Mouse (Mus musculus) stomach, embryonic 16.5 days (tissue): ENCODE measurements around the gene Fbxl15. TPM values are rescaled to one million over a fixed set of nuclear protein-coding genes. Genes with fewer than 3 reads are reported as not detected.

Experiments
- ATAC-seq: fragments of 200-750 bp; cut with Nextera tagmentation; 2 replicates; pipeline ENCODE4 v1.8.0; 2017; ENCODE audit warnings: moderate number of reproducible peaks, moderate TSS enrichment; ENCODE audit not compliant: insufficient read depth, low FRiP score
- H3K27ac ChIP-seq: fragments of 300-500 bp; sonication (generic); 2 replicates; pipeline ENCODE4 v1.5.1; 2014; ENCODE audit warnings: low read length
- H3K27me3 ChIP-seq: fragments of 300-500 bp; sonication (generic); 2 replicates; pipeline ENCODE4 v1.6.1; 2014; ENCODE audit warnings: low read length, control low read depth, mixed read lengths; ENCODE audit not compliant: control insufficient read depth, insufficient read depth
- H3K36me3 ChIP-seq: fragments of 300-500 bp; sonication (generic); 2 replicates; pipeline ENCODE4 v1.6.1; 2014; ENCODE audit warnings: low read length; ENCODE audit not compliant: control insufficient read depth, insufficient read depth
- H3K4me1 ChIP-seq: fragments of 300-500 bp; sonication (generic); 2 replicates; pipeline ENCODE4 v1.6.1; 2014; ENCODE audit warnings: low read length, control low read depth, mixed read lengths; ENCODE audit not compliant: control insufficient read depth, insufficient read depth
- H3K4me2 ChIP-seq: fragments of 300-500 bp; sonication (generic); 2 replicates; pipeline ENCODE4 v1.6.1; 2014; ENCODE audit warnings: low read depth, low read length, mixed read lengths
- H3K4me3 ChIP-seq: fragments of 300-500 bp; sonication (generic); replicated peaks from 2 replicates; pipeline ENCODE4 v1.5.1; 2014; ENCODE audit warnings: mild to moderate bottlenecking, low read length
- H3K9ac ChIP-seq: fragments of 300-500 bp; sonication (generic); 2 replicates; pipeline ENCODE4 v1.6.1; 2014; ENCODE audit warnings: low read length
- H3K9me3 ChIP-seq: fragments of 300-500 bp; sonication (generic); replicated peaks from 2 replicates; pipeline ENCODE4 v1.6.1; 2016; ENCODE audit warnings: low read length, control low read depth; ENCODE audit not compliant: control insufficient read depth
- WGBS: fragments of 180-500 bp; shearing (Covaris S2); extraction: QIAGEN DNeasy Blood & Tissue Kit; methylation state at CpG from one replicate; pipeline ENCODE4 v1.1.7; 2014; 5-methylcytosine and 5-hydroxymethylcytosine counted together
- polyA plus RNA-seq: library from polyadenylated mRNA; unstranded; fragments of >200 nt; fragmentation: Nextera tagmentation; extraction: Ambion mirVana; gene quantifications from 2 replicates; pipeline ENCODE4 v1.2.1, GENCODE M21; 2015

The Fbxl15 gene
- polyA plus RNA-seq, 1 experiment from 2014 or later = 16.0 TPM

DNA sequence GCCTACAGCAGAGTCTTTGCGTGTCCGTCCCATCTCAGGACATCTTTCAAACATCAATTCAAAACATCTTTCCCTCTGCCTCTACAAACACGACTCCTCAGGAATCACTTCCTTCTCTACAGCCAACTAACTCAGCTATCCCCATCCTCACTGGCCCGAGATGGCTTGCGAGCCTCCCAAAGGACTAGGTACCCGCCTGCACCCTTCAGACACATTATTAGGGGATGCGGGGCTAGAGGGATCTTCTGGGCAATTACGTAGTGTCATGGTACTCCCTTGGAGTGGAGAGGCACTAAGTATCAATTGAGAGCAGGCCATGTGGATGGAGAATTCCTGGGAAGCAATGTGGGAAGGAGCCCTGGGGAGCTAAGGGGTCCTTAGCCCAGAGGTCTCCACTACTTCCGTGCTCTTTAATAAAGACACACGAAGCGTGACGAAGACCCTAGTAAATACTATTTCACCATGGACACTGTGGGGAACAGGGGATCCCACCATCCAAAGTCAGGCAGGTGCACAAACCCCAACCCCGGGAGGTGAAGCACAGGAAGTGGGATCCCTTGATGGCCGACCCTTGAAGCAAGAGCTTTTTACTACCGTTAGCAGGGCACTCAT lies 9.8 kb downstream of the Fbxl15 start:
- no peaks in the 10 kb centered on the region for H3K36me3 ChIP-seq
- no peaks in the 10 kb centered on the region for H3K9me3 ChIP-seq
- peaks cover 12% of the 10 kb centered on the region for H3K4me1 ChIP-seq
- peak overlapping the region; percentile 82 for H3K4me2 ChIP-seq
- no peak overlapping the region for H3K27ac ChIP-seq
- peak overlapping the region; percentile 78 for H3K9ac ChIP-seq
- H3K4me3 ChIP-seq = peak overlapping the region; percentile 67
- H3K27me3 ChIP-seq = no peaks in the 10 kb centered on the region
- 33% methylated on average over 15 of the region's 15 CpGs for WGBS
- ATAC-seq = no peak

DNA sequence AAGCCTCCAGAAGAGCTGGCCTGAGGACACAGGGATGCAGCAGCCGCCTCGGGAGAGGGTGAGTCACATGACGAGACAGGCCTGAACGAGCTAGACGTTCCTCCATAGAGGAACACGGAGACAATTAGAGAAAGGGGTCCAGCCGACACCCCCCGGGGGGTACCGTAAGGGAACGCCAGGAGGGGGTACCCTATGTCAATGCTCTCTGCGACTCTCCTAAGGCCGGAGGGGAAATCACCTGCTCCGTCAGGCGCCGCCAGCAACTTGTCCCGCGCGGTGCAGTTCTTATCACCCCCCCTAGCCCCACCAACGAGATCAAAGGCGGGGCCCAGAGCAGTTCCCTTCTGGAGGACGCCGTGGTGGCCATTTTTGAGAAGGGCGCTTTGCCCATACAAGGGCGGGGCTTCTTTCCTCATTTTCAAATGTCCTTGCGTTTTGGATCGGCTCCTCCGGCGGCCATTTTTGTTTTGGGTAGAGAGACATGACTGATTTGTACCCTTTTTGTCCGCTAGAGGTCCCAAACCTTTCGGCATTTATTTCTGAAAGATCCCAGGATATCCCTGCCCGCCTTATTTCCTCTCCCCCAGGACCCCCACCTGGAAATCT lies 10.4 kb downstream of the Fbxl15 start, which contains the start of gene Cuedc2:
TSS of gene Cuedc2 (minus strand) at position 372 of the 606 bp plus-strand sequence.
- H3K4me3 ChIP-seq = peak within 1 kb of the TSS; percentile 67
- H3K27ac ChIP-seq = peak within 1 kb of the TSS; percentile 64
- peak within 1 kb of the TSS; percentile 78 for H3K9ac ChIP-seq
- no peaks in the 10 kb centered on the region for H3K9me3 ChIP-seq
- no peaks in the 10 kb centered on the region for H3K27me3 ChIP-seq
- peaks cover 12% of the 10 kb centered on the region for H3K4me1 ChIP-seq
- under 1% methylated on average over 31 of the region's 31 CpGs for WGBS
- no peaks in the 10 kb centered on the region for H3K36me3 ChIP-seq
- peak within 1 kb of the TSS; percentile 82 for H3K4me2 ChIP-seq
- ATAC-seq = peak; percentile 91

DNA sequence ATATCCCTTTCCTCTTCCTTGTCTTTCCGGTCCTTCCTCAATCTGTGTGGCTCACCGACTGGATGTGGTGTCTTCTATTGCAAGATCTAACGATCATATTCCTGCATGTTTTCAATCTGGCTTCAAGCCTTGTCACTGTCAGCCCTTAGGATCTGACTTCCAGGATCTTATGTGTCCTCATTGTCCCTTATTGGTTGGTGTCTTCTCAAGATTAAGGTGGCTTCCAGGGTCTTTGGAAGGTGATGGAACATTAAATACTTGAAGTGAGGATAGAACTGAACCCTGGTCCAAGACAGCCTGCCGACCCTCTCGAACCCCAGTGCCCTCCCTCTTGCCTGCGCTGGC lies 10.9 kb downstream of the Fbxl15 start:
- WGBS = 52% methylated on average over 6 of the region's 6 CpGs
- H3K27me3 ChIP-seq = no peaks in the 10 kb centered on the region
- H3K4me2 ChIP-seq = peak overlapping the region; percentile 82
- H3K4me1 ChIP-seq = peaks cover 12% of the 10 kb centered on the region
- H3K9ac ChIP-seq = peak overlapping the region; percentile 62
- H3K36me3 ChIP-seq = no peaks in the 10 kb centered on the region
- ATAC-seq = no peak; the same call in 1 of the 2 replicates
- H3K4me3 ChIP-seq = peak overlapping the region; percentile 67
- H3K27ac ChIP-seq = peak overlapping the region; percentile 64
- H3K9me3 ChIP-seq = no peaks in the 10 kb centered on the region

DNA sequence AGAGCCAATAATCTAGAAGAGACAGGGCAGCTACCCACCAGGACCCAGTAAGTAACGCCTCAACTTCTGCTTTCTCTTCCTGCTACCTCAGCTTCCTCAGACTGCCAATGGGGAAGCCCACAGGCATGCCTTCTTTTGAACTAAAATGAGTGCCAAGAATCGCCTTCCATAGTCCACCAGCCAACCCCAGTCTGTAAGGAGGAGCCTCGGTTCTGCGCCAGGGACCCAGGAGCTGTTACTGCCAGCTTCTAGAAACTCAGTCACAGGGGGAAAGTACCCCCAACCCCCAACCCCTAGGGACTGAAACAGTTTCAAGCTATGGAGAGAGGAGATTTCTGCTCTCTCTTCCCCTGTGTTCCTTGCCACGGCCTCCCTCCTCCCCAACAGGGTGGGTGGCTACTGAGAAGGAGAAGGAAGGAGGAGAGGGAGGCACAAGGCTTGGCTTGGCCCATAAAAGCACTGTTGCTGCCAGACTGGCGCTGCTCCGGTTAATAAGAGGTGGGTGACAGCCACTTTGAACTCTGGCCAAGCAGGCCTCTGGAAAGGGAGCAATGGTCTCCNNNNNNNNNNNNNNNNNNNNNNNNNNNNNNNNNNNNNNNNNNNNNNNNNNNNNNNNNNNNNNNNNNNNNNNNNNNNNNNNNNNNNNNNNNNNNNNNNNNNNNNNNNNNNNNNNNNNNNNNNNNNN lies 11.4 kb downstream of the Fbxl15 start:
- ATAC-seq = no peak
- Histone ChIP-seq H3K4me2 (no peak overlapping the region), H3K4me3 (no peak overlapping the region), H3K36me3 (no peaks in the 10 kb centered on the region), H3K9ac (peak overlapping the region; percentile 62), H3K4me1 (peaks cover 12% of the 10 kb centered on the region), H3K9me3 (no peaks in the 10 kb centered on the region), H3K27me3 (no peaks in the 10 kb centered on the region), H3K27ac (peak overlapping the region; percentile 64)
- WGBS = 69% methylated on average over 7 of the region's 7 CpGs

DNA sequence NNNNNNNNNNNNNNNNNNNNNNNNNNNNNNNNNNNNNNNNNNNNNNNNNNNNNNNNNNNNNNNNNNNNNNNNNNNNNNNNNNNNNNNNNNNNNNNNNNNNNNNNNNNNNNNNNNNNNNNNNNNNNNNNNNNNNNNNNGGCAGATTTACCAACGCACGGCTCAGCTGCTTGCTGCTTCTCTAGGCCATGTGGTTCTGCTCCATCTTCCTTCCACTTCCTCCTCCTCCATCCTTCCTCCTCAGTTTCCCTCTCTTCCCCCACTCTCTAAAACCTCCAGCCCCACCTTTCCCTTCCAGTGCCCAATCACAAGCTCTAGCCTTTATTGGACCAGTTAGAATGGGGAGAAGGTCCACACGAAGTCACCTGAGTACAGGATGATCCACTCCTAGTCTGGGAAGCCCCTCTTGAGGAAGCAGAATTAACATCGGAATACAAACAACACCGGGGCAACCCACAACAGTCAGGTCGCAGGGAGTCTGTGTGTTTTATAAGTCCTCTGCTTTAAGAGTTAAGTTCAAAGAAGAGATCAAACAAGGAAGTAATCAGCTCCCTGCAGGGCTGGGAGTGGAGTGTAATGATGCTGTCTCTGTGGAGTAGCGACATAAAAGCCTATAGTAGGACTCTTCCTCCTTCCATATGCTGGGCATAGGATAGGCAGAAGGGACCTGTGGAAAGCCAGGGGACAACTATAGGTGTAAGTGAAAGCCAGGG lies 16.9 kb downstream of the Fbxl15 start:
- H3K27ac ChIP-seq = no peak overlapping the region
- H3K9ac ChIP-seq = no peak overlapping the region
- H3K36me3 ChIP-seq = no peaks in the 10 kb centered on the region
- no peaks in the 10 kb centered on the region for H3K9me3 ChIP-seq
- no peak overlapping the region for H3K4me3 ChIP-seq
- H3K27me3 ChIP-seq = no peaks in the 10 kb centered on the region
- peaks cover 12% of the 10 kb centered on the region for H3K4me1 ChIP-seq
- no peak for ATAC-seq
- H3K4me2 ChIP-seq = no peak overlapping the region
- WGBS = 22% methylated on average over 7 of the region's 7 CpGs

DNA sequence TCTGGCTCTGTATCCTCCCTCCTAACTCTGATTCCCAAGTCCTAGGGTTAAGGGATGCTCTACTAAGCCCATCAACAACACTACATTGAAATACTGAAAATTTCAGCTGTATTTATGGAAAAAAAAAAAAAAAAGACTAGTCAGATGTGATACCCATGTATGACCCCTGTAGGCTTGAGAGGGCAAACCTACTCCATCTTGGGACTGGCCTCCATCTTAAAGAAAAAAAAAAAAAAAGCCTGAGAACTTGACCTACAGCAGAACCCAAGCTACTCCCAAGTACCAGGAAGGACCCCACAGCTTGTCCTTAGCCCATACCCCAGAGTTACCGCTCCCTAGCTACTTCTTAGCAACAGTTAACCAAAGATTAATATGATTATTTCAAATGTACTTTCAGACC lies 19.2 kb downstream of the Fbxl15 start:
- no peaks in the 10 kb centered on the region for H3K9me3 ChIP-seq
- ATAC-seq = no peak

DNA sequence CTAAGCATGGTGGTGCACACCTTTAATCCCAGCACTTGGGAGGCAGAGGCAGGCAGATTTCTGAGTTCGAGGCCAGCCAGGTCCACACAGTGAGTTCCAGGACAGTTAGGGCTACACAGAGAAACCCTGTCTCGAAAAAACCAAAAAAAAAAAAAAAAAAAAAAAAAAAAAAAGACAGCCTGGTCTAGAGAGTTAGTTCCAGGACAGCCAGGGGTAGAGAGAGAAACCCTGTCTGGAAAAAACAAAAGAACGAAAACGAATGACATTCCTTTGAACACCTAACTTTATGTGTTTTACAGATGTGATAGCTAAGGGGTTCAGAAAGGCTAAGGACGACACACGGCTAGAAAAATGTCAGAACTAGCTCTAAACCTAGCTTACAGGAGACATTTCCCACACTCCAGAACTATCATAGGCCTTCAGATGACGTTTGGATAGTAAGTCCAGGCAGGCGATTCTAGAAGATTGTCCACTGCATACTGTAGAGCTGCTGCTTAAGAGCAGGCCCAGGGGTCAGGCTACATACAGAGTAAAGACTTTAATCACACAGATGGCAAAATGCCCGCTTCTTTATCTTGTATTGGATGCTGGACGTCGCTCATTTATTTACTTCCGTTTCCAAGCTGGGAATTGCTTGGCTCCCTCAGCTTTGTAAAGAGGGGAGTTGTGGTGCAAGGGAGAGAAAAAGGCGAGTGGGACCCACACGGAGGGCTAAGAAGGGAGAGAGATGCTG lies 20.1 kb downstream of the Fbxl15 start:
- Histone ChIP-seq H3K9ac (peak overlapping the region; percentile 89), H3K4me2 (peak overlapping the region; percentile 81), H3K27ac (peak overlapping the region; percentile 76), H3K4me1 (peaks cover 13% of the 10 kb centered on the region), H3K4me3 (peak overlapping the region; percentile 69), H3K9me3 (no peaks in the 10 kb centered on the region), H3K27me3 (no peaks in the 10 kb centered on the region), H3K36me3 (no peaks in the 10 kb centered on the region)
- peak; percentile 4; the same call in 1 of the 2 replicates for ATAC-seq
- WGBS = 28% methylated on average over 14 of the region's 14 CpGs

More for the DNA sequence above, 19.2 kb downstream of the Fbxl15 start:
- peaks cover 13% of the 10 kb centered on the region for H3K4me1 ChIP-seq
- H3K27ac ChIP-seq = no peak overlapping the region
- 93% methylated on average over 1 of the region's 1 CpGs for WGBS
- H3K4me3 ChIP-seq = no peak overlapping the region
- no peak overlapping the region for H3K4me2 ChIP-seq
- H3K27me3 ChIP-seq = no peaks in the 10 kb centered on the region
- H3K36me3 ChIP-seq = no peaks in the 10 kb centered on the region
- H3K9ac ChIP-seq = no peak overlapping the region

DNA sequence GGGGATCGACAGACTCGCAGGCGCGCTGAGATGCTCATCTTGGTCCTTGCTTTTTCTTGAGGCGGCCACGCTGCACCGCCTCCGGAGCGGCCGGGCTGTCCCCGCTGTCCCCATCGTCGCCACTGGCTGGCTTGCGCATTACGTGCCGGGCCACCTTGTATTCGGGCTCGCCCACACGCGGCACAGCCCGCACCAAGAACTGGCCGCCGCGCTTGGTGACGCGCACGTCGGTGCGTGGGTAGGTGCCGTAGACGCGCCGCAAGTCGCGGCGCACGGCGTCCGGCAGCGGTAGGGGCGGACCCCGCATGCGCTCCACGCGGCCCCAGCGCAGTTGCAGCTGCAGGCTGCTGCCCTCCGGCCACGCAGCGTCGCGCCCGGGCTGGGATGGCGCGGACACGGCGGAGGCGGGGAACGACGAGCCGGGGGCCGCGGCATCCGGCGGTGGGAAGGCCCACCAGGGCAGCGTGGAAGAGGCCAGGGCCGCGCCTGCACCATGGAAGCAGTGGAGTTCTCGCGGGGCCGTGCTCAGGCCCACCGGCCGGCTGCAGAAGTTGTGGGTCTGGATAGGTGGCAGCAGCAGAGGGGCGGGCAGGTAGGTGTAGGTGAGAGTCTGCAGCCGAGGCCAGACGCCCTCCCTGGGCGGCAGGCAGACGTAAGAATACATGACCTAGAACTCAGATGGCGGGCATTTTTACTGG lies 20.9 kb downstream of the Fbxl15 start:
- peak; percentile 85 for ATAC-seq
- H3K36me3 ChIP-seq = no peaks in the 10 kb centered on the region
- H3K27ac ChIP-seq = peak overlapping the region; percentile 76
- H3K4me3 ChIP-seq = peak overlapping the region; percentile 69
- peak overlapping the region; percentile 89 for H3K9ac ChIP-seq
- peak overlapping the region; percentile 81 for H3K4me2 ChIP-seq
- WGBS = under 1% methylated on average over 77 of the region's 78 CpGs
- peaks cover 13% of the 10 kb centered on the region for H3K4me1 ChIP-seq
- no peaks in the 10 kb centered on the region for H3K9me3 ChIP-seq
- no peaks in the 10 kb centered on the region for H3K27me3 ChIP-seq
